ENCODE assay signal across 23 mouse cellular contexts in genomic region chr12:25957547-25957946, GRCm38 (mm10).
A peak's percentile ranks its signal among the peaks of the same experiment; 100 is the strongest.
DNase-seq lines count a peak whose midpoint lies in the region; ATAC-seq lines count a peak whose summit lies in the region.
"Had no signal": no experiment of that assay in that cellular context is flagged by ENCODE, and none has a peak within 500 bp of the region (broad histone marks: within the 10 kb centered on the region; RNA-seq: fewer than 3 reads in every experiment).

No protein-coding gene starts in this region.

- DNase-seq in CD4-positive helper T cell, adult 2 months (ENCODE audit: low read depth, low spot score), result peak; percentile 58
- peak; percentile 61 for DNase-seq in naive thymus-derived CD4-positive, alpha-beta T cell, adult 2 months (ENCODE audit: low read depth)
- DNase-seq in cerebellum, adult 9-10 months, result no peak
- no peak for DNase-seq in heart, adult 8-10 months (ENCODE audit: low spot score)
- DNase-seq: adrenal gland, adult 8-10 months; cerebellum, adult 2 months; cerebellum, postnatal 25 days; embryo, embryonic 11 days; gastrocnemius, postnatal 14 days; heart, adult 2 months; kidney, adult 9 months; kidney, postnatal 10 days; liver, embryonic 13.5 days; lung, adult 18-20 months; lung, postnatal 10 days; retina, postnatal 1 day; right cerebral cortex, postnatal 25 days; spleen, adult 18-20 months had no signal

- ATAC-seq in CD4-positive, CD25-positive, alpha-beta regulatory T cell, adult 4 months, result peak; percentile 60
- peak; percentile 48 for ATAC-seq in granulocyte monocyte progenitor cell, adult 5-6 weeks (replicated peaks; ENCODE audit: poor library complexity, severe bottlenecking)
- ATAC-seq: forebrain, embryonic 14.5 days; hindbrain, postnatal 0 days; intestine, postnatal 0 days had no signal

Comparison
In these comparisons a context has a peak if more than half of its experiments do, and no peak if none do; other contexts are left out.
1. DNase-seq: peak in CD4-positive helper T cell, adult 2 months (single experiment) and naive thymus-derived CD4-positive, alpha-beta T cell, adult 2 months (single experiment); none in cerebellum, adult 9-10 months (single experiment) and heart, adult 8-10 months (single experiment).